Mouse (Mus musculus) heart, adult 2 months (tissue): Measurements from ENCODE around the gene Gm20388. TPM values are rescaled to one million over a fixed set of nuclear protein-coding genes. Genes with fewer than 3 reads are reported as not detected.
A peak's percentile ranks its signal among the peaks of the same experiment; 100 is the strongest.

Source experiments
- DNase-seq, 2 experiments: peaks; one replicate each; pipeline ENCODE4 v3.0.0; 2021
- H3K27ac ChIP-seq: fragments of 200-600 bp; 2 replicates; pipeline ENCODE4 v1.8.1; 2022
- H3K27me3 ChIP-seq: fragments of 200-500 bp; 2 replicates; pipeline ENCODE4 v1.6.1; 2012; ENCODE audit warnings: mild to moderate bottlenecking, low read length, inconsistent platforms, mixed read lengths; ENCODE audit not compliant: control insufficient read depth, insufficient read depth
- H3K36me3 ChIP-seq: fragments of 200-500 bp; 2 replicates; pipeline ENCODE4 v1.6.1; 2012; ENCODE audit warnings: low read length, inconsistent platforms; ENCODE audit not compliant: control insufficient read depth, insufficient read depth
- H3K4me1 ChIP-seq: fragments of 200-500 bp; 2 replicates; pipeline ENCODE4 v1.6.1; 2011; ENCODE audit warnings: low read length; ENCODE audit not compliant: control insufficient read depth, insufficient read depth
- H3K4me3 ChIP-seq: fragments of 200-600 bp; 2 replicates; pipeline ENCODE4 v1.8.1; 2022
- H3K79me2 ChIP-seq: fragments of 200-500 bp; replicated peaks from 2 replicates; pipeline ENCODE4 v1.6.1; 2012; ENCODE audit warnings: mild to moderate bottlenecking, inconsistent platforms, low read length, moderate library complexity, mixed read lengths; ENCODE audit not compliant: control insufficient read depth, insufficient read depth
- H3K9ac ChIP-seq: fragments of 200-500 bp; 2 replicates; pipeline ENCODE4 v1.6.1; 2012; ENCODE audit warnings: low read depth, mild to moderate bottlenecking, control low read depth, inconsistent platforms, low read length, mixed read lengths
- CTCF ChIP-seq: fragments of 200-600 bp; IDR thresholded peaks from 2 replicates; pipeline ENCODE4 v1.8.1; 2022; ENCODE audit warnings: antibody characterized with exemption, mild to moderate bottlenecking, moderate library complexity
- EP300 ChIP-seq: fragments of 200-500 bp; IDR thresholded peaks from 2 replicates; pipeline ENCODE4 v1.6.1; 2011; ENCODE audit warnings: low read depth, low read length, control low read depth; ENCODE audit not compliant: insufficient read depth
- POLR2A ChIP-seq: fragments of 200-500 bp; IDR thresholded peaks from 2 replicates; pipeline ENCODE4 v1.6.1; 2011; ENCODE audit warnings: mild to moderate bottlenecking, low read depth, low read length, control low read depth; ENCODE audit not compliant: insufficient read depth
- WGBS: fragments of 180-500 bp; shearing (Covaris S2); methylation state at CpG from one replicate; pipeline ENCODE4 v1.1.7; 2018; 5-methylcytosine and 5-hydroxymethylcytosine counted together
- intact Hi-C: fragments of 180-260 bp; cut with DNase I; formaldehyde crosslinking; loops from one replicate; pipeline ENCODE4 v1.15.1; 2025
- polyA plus RNA-seq: library from polyadenylated mRNA; depleted of rRNA; stranded (reverse); fragments of >200 nt; gene quantifications from 2 replicates; pipeline ENCODE4 v1.2.3, GENCODE M21; 2012
- total RNA-seq, 2 experiments: library from RNA; stranded (reverse); gene quantifications; 2 replicates each; pipeline ENCODE4 v1.2.3; 2021

Gm20388 gene
- total and polyA plus RNA-seq, 3 experiments, result 1.8 to 32.3 TPM; not detected in 1

- Histone ChIP-seq H3K9ac (no peak overlapping the region), H3K4me1 (peaks cover 6% of the 10 kb centered on the region), H3K36me3 (no peaks in the 10 kb centered on the region), H3K79me2 (peaks cover 10% of the 10 kb centered on the region), H3K27ac (no peak overlapping the region), H3K27me3 (no peaks in the 10 kb centered on the region), H3K4me3 (no peak overlapping the region)
- intact Hi-C loops, result no loop called here
- no peak for DNase-seq
- 71% methylated on average over 4 of the region's 4 CpGs for WGBS
- TF ChIP-seq POLR2A (no peak), EP300 (no peak), CTCF (no peak)
These were observed 20.7 kb downstream of the Gm20388 start for GRCm38 (mm10) chr8:119931317-119931716.

GRCm38 (mm10) chr8:119933681-119934080 is 23.0 kb downstream of the Gm20388 start:
- TF ChIP-seq POLR2A, result no peak
- no peak for TF ChIP-seq EP300
- no peak for TF ChIP-seq CTCF
- 98% methylated on average over 4 of the region's 4 CpGs for WGBS
- no peak for DNase-seq
- Histone ChIP-seq H3K79me2 (peaks cover 7% of the 10 kb centered on the region), H3K4me1 (peaks cover 4% of the 10 kb centered on the region; the same call in 1 of the 2 replicates), H3K36me3 (no peaks in the 10 kb centered on the region), H3K4me3 (no peak overlapping the region), H3K27me3 (no peaks in the 10 kb centered on the region), H3K27ac (no peak overlapping the region), H3K9ac (no peak overlapping the region)
- intact Hi-C loops, result no loop called here

- Histone ChIP-seq H3K27ac (no peak overlapping the region), H3K79me2 (peaks cover 2% of the 10 kb centered on the region), H3K4me3 (no peak overlapping the region), H3K27me3 (no peaks in the 10 kb centered on the region), H3K36me3 (no peaks in the 10 kb centered on the region), H3K9ac (no peak overlapping the region), H3K4me1 (peaks cover 4% of the 10 kb centered on the region; the same call in 1 of the 2 replicates)
- WGBS, result 52% methylated on average over 6 of the region's 6 CpGs
- intact Hi-C loops, result no loop called here
- TF ChIP-seq EP300 (no peak), POLR2A (no peak), CTCF (no peak)
- DNase-seq, result peak; percentile 35 to 49
These were observed 24.9 kb downstream of the Gm20388 start for GRCm38 (mm10) chr8:119935541-119935940.

- Histone ChIP-seq H3K79me2 (0 out of 2 replicates have a peak, but pooled peaks cover 1% of the 10 kb centered on the region), H3K27me3 (no peaks in the 10 kb centered on the region), H3K27ac (no peak overlapping the region), H3K9ac (no peak overlapping the region), H3K4me1 (peaks cover 4% of the 10 kb centered on the region; the same call in 1 of the 2 replicates), H3K4me3 (no peak overlapping the region), H3K36me3 (no peaks in the 10 kb centered on the region)
- intact Hi-C loops, result no loop called here
- no peak for DNase-seq
- WGBS, result 92% methylated on average over 7 of the region's 7 CpGs
- no peak for TF ChIP-seq CTCF
- TF ChIP-seq POLR2A, result no peak
- TF ChIP-seq EP300, result no peak
These were observed 27.8 kb downstream of the Gm20388 start for GRCm38 (mm10) chr8:119938481-119938880.

- Histone ChIP-seq H3K79me2 (no peaks in the 10 kb centered on the region), H3K4me1 (peaks cover 4% of the 10 kb centered on the region; the same call in 1 of the 2 replicates), H3K27me3 (no peaks in the 10 kb centered on the region), H3K36me3 (no peaks in the 10 kb centered on the region), H3K9ac (no peak overlapping the region), H3K27ac (no peak overlapping the region), H3K4me3 (no peak overlapping the region)
- TF ChIP-seq EP300 (no peak), POLR2A (no peak), CTCF (no peak)
- WGBS, result 92% methylated on average over 2 of the region's 2 CpGs
- intact Hi-C loops, result no loop called here
- no peak for DNase-seq
These were observed 28.7 kb downstream of the Gm20388 start for GRCm38 (mm10) chr8:119939336-119939735.

- no peak for TF ChIP-seq EP300
- Histone ChIP-seq H3K4me1 (no peaks in the 10 kb centered on the region), H3K79me2 (no peaks in the 10 kb centered on the region), H3K27me3 (no peaks in the 10 kb centered on the region), H3K4me3 (no peak overlapping the region), H3K36me3 (no peaks in the 10 kb centered on the region), H3K9ac (no peak overlapping the region), H3K27ac (no peak overlapping the region)
- 92% methylated on average over 18 of the region's 18 CpGs for WGBS
- intact Hi-C loops, result loop anchor here (10.0 kb wide), 1 partner anchor 223 kb away; no protein-coding TSS in a partner anchor
- no peak for DNase-seq
These were observed 30.8 kb downstream of the Gm20388 start for GRCm38 (mm10) chr8:119941471-119941870.
